Mouse (Mus musculus) embryonic facial prominence, embryonic 15.5 days (tissue): Measurements from ENCODE around the gene Nol6. TPM values are rescaled to one million over a fixed set of nuclear protein-coding genes. Genes with fewer than 3 reads are reported as not detected.

Source experiments
- ATAC-seq: fragments of 200-750 bp; cut with Nextera tagmentation; 2 replicates; pipeline ENCODE4 v1.8.0; 2017; ENCODE audit warnings: low read depth, moderate TSS enrichment; ENCODE audit not compliant: insufficient number of reproducible peaks, low FRiP score, low TSS enrichment
- H3K27ac ChIP-seq: fragments of 300-500 bp; sonication (generic); replicated peaks from 2 replicates; pipeline ENCODE4 v1.5.1; 2015; ENCODE audit warnings: mild to moderate bottlenecking, inconsistent platforms
- H3K27me3 ChIP-seq: fragments of 300-500 bp; sonication (generic); 2 replicates; pipeline ENCODE4 v1.6.1; 2015; ENCODE audit warnings: inconsistent platforms
- H3K36me3 ChIP-seq: fragments of 300-500 bp; sonication (generic); 2 replicates; pipeline ENCODE4 v1.6.1; 2015; ENCODE audit warnings: mild to moderate bottlenecking, inconsistent platforms
- H3K4me1 ChIP-seq: fragments of 300-500 bp; sonication (generic); 2 replicates; pipeline ENCODE4 v1.6.1; 2015; ENCODE audit warnings: inconsistent platforms
- H3K4me2 ChIP-seq: fragments of 300-500 bp; sonication (generic); replicated peaks from 2 replicates; pipeline ENCODE4 v1.6.1; 2015; ENCODE audit warnings: mild to moderate bottlenecking, inconsistent platforms
- H3K4me3 ChIP-seq: fragments of 300-500 bp; sonication (generic); replicated peaks from 2 replicates; pipeline ENCODE4 v1.5.1; 2015; ENCODE audit warnings: mild to moderate bottlenecking, inconsistent platforms
- H3K9ac ChIP-seq: fragments of 300-500 bp; sonication (generic); 2 replicates; pipeline ENCODE4 v1.6.1; 2015; ENCODE audit warnings: inconsistent platforms
- H3K9me3 ChIP-seq: fragments of 300-500 bp; sonication (generic); replicated peaks from 2 replicates; pipeline ENCODE4 v1.6.1; 2016; ENCODE audit warnings: inconsistent platforms
- WGBS: fragments of 180-500 bp; shearing (Covaris S2); methylation state at CpG from one replicate; pipeline ENCODE4 v1.1.7; 2015; 5-methylcytosine and 5-hydroxymethylcytosine counted together
- polyA plus RNA-seq: library from polyadenylated mRNA; unstranded; fragments of >200 nt; fragmentation: Nextera tagmentation; extraction: Ambion mirVana; gene quantifications from 2 replicates; pipeline ENCODE4 v1.2.1, GENCODE M21; 2015

The Nol6 gene
- polyA plus RNA-seq, 1 experiment from 2014 or later = 28.1 TPM

GRCm38 (mm10) chr4:41116817-41117216, 7.4 kb downstream of the Nol6 start:
- H3K4me2 ChIP-seq = no peak overlapping the region
- 55% methylated on average over 3 of the region's 3 CpGs for WGBS
- no peak for ATAC-seq
- no peaks in the 10 kb centered on the region for H3K9me3 ChIP-seq
- peaks cover 81% of the 10 kb centered on the region for H3K36me3 ChIP-seq
- H3K4me1 ChIP-seq = no peaks in the 10 kb centered on the region
- no peak overlapping the region for H3K9ac ChIP-seq
- H3K27me3 ChIP-seq = no peaks in the 10 kb centered on the region
- H3K27ac ChIP-seq = no peak overlapping the region
- no peak overlapping the region for H3K4me3 ChIP-seq

GRCm38 (mm10) chr4:41115793-41116192, 8.5 kb downstream of the Nol6 start:
- Histone ChIP-seq H3K36me3 (peaks cover 70% of the 10 kb centered on the region), H3K9ac (no peak overlapping the region), H3K4me3 (no peak overlapping the region), H3K27ac (no peak overlapping the region), H3K27me3 (no peaks in the 10 kb centered on the region), H3K4me2 (no peak overlapping the region), H3K4me1 (no peaks in the 10 kb centered on the region), H3K9me3 (no peaks in the 10 kb centered on the region)
- 91% methylated on average over 15 of the region's 15 CpGs for WGBS
- ATAC-seq = no peak

GRCm38 (mm10) chr4:41115074-41115473, 9.2 kb downstream of the Nol6 start:
- WGBS = 54% methylated on average over 6 of the region's 6 CpGs

GRCm38 (mm10) chr4:41114358-41115070, 9.7 kb downstream of the Nol6 start:
- H3K27me3 ChIP-seq = no peaks in the 10 kb centered on the region
- ATAC-seq = no peak
- 38% methylated on average over 9 of the region's 9 CpGs for WGBS
- no peak overlapping the region for H3K4me2 ChIP-seq
- no peak overlapping the region for H3K4me3 ChIP-seq
- peaks cover 58% of the 10 kb centered on the region for H3K36me3 ChIP-seq
- H3K4me1 ChIP-seq = no peaks in the 10 kb centered on the region
- H3K9me3 ChIP-seq = no peaks in the 10 kb centered on the region
- H3K9ac ChIP-seq = no peak overlapping the region
- H3K27ac ChIP-seq = peak overlapping the region; percentile 28; the same call in 1 of the 2 replicates

More at GRCm38 (mm10) chr4:41115074-41115473, 9.2 kb downstream of the Nol6 start:
- H3K9me3 ChIP-seq = no peaks in the 10 kb centered on the region
- no peak overlapping the region for H3K9ac ChIP-seq
- ATAC-seq = no peak
- no peak overlapping the region for H3K4me2 ChIP-seq
- H3K36me3 ChIP-seq = peaks cover 63% of the 10 kb centered on the region
- no peaks in the 10 kb centered on the region for H3K4me1 ChIP-seq
- H3K27ac ChIP-seq = no peak overlapping the region
- H3K4me3 ChIP-seq = no peak overlapping the region
- H3K27me3 ChIP-seq = no peaks in the 10 kb centered on the region

- Histone ChIP-seq H3K9ac (no peak overlapping the region), H3K4me2 (no peak overlapping the region), H3K4me1 (peaks cover 4% of the 10 kb centered on the region; the same call in 1 of the 2 replicates), H3K27ac (no peak overlapping the region), H3K9me3 (no peaks in the 10 kb centered on the region), H3K4me3 (no peak overlapping the region), H3K27me3 (no peaks in the 10 kb centered on the region), H3K36me3 (peaks cover 3% of the 10 kb centered on the region; the same call in 1 of the 2 replicates)
- 70% methylated on average over 10 of the region's 10 CpGs for WGBS
- no peak for ATAC-seq
Observed at GRCm38 (mm10) chr4:41108717-41109425, 15.4 kb downstream of the Nol6 start.

GRCm38 (mm10) chr4:41107440-41107839, 16.8 kb downstream of the Nol6 start:
- no peak for ATAC-seq
- H3K9ac ChIP-seq = no peak overlapping the region
- 65% methylated on average over 4 of the region's 4 CpGs for WGBS

GRCm38 (mm10) chr4:41102901-41103300, 21.4 kb downstream of the Nol6 start:
- Histone ChIP-seq H3K4me3 (no peak overlapping the region), H3K4me1 (peaks cover 12% of the 10 kb centered on the region), H3K27ac (no peak overlapping the region), H3K27me3 (0 out of 2 replicates have a peak, but pooled peaks cover 6% of the 10 kb centered on the region), H3K9ac (no peak overlapping the region), H3K4me2 (no peak overlapping the region), H3K36me3 (no peaks in the 10 kb centered on the region), H3K9me3 (no peaks in the 10 kb centered on the region)
- ATAC-seq = no peak

More at GRCm38 (mm10) chr4:41107440-41107839, 16.8 kb downstream of the Nol6 start:
- Histone ChIP-seq H3K27me3 (no peaks in the 10 kb centered on the region), H3K4me1 (peaks cover 4% of the 10 kb centered on the region; the same call in 1 of the 2 replicates), H3K9me3 (no peaks in the 10 kb centered on the region), H3K4me2 (no peak overlapping the region), H3K4me3 (no peak overlapping the region), H3K36me3 (no peaks in the 10 kb centered on the region), H3K27ac (no peak overlapping the region)

GRCm38 (mm10) chr4:41100986-41101385, 23.3 kb downstream of the Nol6 start:
- H3K9me3 ChIP-seq = no peaks in the 10 kb centered on the region
- no peaks in the 10 kb centered on the region for H3K36me3 ChIP-seq
- no peak for ATAC-seq
- peaks cover 19% of the 10 kb centered on the region; the same call in 1 of the 2 replicates for H3K27me3 ChIP-seq
- H3K4me3 ChIP-seq = no peak overlapping the region
- H3K4me2 ChIP-seq = no peak overlapping the region
- no peak overlapping the region for H3K9ac ChIP-seq
- peaks cover 17% of the 10 kb centered on the region for H3K4me1 ChIP-seq
- 39% methylated on average over 1 of the region's 1 CpGs for WGBS
- no peak overlapping the region for H3K27ac ChIP-seq

GRCm38 (mm10) chr4:41098577-41098951, 25.7 kb downstream of the Nol6 start:
- ATAC-seq = no peak
- no peak overlapping the region for H3K9ac ChIP-seq
- peaks cover 20% of the 10 kb centered on the region for H3K4me1 ChIP-seq

GRCm38 (mm10) chr4:41097871-41098576, 26.2 kb downstream of the Nol6 start, which contains the start of gene Aqp3:
Gene Aqp3 (minus strand): TSS chr4:41098183.
- Histone ChIP-seq H3K27me3 (peaks cover 19% of the 10 kb centered on the region; the same call in 1 of the 2 replicates), H3K9me3 (no peaks in the 10 kb centered on the region), H3K36me3 (no peaks in the 10 kb centered on the region), H3K9ac (peak within 1 kb of the TSS; percentile 23; the same call in 1 of the 2 replicates), H3K4me2 (peak within 1 kb of the TSS; percentile 90), H3K27ac (peak within 1 kb of the TSS; percentile 60), H3K4me3 (peak within 1 kb of the TSS; percentile 46), H3K4me1 (peaks cover 20% of the 10 kb centered on the region)
- no peak for ATAC-seq
- WGBS = under 1% methylated on average over 42 of the region's 42 CpGs

More at GRCm38 (mm10) chr4:41098577-41098951, 25.7 kb downstream of the Nol6 start:
- Histone ChIP-seq H3K27ac (no peak overlapping the region), H3K4me3 (peak overlapping the region; percentile 46), H3K27me3 (peaks cover 19% of the 10 kb centered on the region; the same call in 1 of the 2 replicates), H3K36me3 (no peaks in the 10 kb centered on the region), H3K4me2 (peak overlapping the region; percentile 90), H3K9me3 (no peaks in the 10 kb centered on the region)
- 11% methylated on average over 11 of the region's 11 CpGs for WGBS

GRCm38 (mm10) chr4:41097381-41097780, 26.9 kb downstream of the Nol6 start:
- no peaks in the 10 kb centered on the region for H3K36me3 ChIP-seq
- 0 out of 2 replicates have a peak overlapping the region, but pooled peaks have one; percentile 23 for H3K9ac ChIP-seq
- 34% methylated on average over 13 of the region's 13 CpGs for WGBS
- peaks cover 19% of the 10 kb centered on the region; the same call in 1 of the 2 replicates for H3K27me3 ChIP-seq
- peak overlapping the region; percentile 90 for H3K4me2 ChIP-seq
- H3K4me1 ChIP-seq = peaks cover 20% of the 10 kb centered on the region
- H3K9me3 ChIP-seq = no peaks in the 10 kb centered on the region
- no peak for ATAC-seq
- H3K4me3 ChIP-seq = peak overlapping the region; percentile 46
- H3K27ac ChIP-seq = peak overlapping the region; percentile 60; the same call in 1 of the 2 replicates
